23 mouse cellular contexts compared by ENCODE assay signal in the genomic region with DNA sequence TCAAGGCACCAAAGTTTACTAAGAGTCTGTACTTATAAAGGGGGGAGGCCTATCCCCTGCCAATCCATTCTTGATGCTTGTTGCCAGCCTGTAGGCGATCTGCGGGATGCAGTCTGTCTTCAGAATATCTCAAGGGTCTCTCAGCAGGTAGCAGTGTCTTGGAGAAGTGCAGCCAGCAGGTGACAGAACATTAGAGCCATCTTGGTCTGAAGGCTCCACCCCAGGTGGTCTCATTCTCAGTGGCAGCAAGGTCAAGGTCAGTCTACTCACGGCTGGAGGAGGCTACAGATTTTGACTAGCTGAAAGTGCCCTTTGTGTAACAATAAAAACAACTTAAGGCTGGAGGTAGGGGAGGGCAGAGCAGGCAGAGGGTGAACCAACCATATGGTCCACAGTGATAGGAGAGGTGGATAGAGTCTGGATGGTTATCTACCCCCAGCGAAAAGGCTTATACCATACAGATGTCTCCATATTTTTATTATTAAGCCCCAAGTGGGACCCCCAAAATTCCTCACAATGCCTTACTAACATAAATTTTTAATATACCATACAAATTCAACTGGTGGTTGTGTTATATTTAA. TPM values are rescaled to one million over a fixed set of nuclear protein-coding genes. Genes with fewer than 3 reads are reported as not detected.
A peak's percentile ranks its signal among the peaks of the same experiment; 100 is the strongest.
DNase-seq lines count a peak whose midpoint lies in the region; ATAC-seq and TF ChIP-seq lines count a peak whose summit lies in the region.
"Had no signal": no experiment of that assay in that cellular context is flagged by ENCODE, and none has a peak within 500 bp of the region (broad histone marks: within the 10 kb centered on the region; RNA-seq: fewer than 3 reads in every experiment).

No protein-coding gene starts in this region.

- ATAC-seq in liver, embryonic 11.5 days (replicated peaks; ENCODE audit: low FRiP score): peak; percentile 82
- ATAC-seq in liver, embryonic 15.5 days (ENCODE audit: insufficient read depth): peak; percentile 66
- ATAC-seq in forebrain, embryonic 14.5 days: no peak
- ATAC-seq: forebrain, postnatal 0 days; Patski had no signal

- H3K9me3 ChIP-seq in ES-Bruce4 (replicated peaks; ENCODE audit: control insufficient read depth, insufficient read depth, low read length, poor library complexity, severe bottlenecking): no peaks in the 10 kb centered on the region
- H3K9me3 ChIP-seq in liver, embryonic 11.5 days (ENCODE audit: control insufficient read depth, low read length): no peaks in the 10 kb centered on the region
- H3K9me3 ChIP-seq in liver, embryonic 15.5 days (replicated peaks): no peaks in the 10 kb centered on the region
- H3K9me3 ChIP-seq in forebrain, embryonic 14.5 days (replicated peaks; ENCODE audit: control insufficient read depth, low read length): no peaks in the 10 kb centered on the region
- H3K9me3 ChIP-seq: embryonic facial prominence, embryonic 13.5 days; forebrain, embryonic 12.5 days; hindbrain, embryonic 13.5 days had no signal

- no peak for TF ChIP-seq CTCF in ES-Bruce4 (IDR thresholded peaks at IDR 0.05; ENCODE audit: low read depth, low read length)

- H3K27me3 ChIP-seq in ES-Bruce4 (ENCODE audit: control insufficient read depth, insufficient read depth, low read length, poor library complexity, severe bottlenecking): no peaks in the 10 kb centered on the region
- no peaks in the 10 kb centered on the region for H3K27me3 ChIP-seq in liver, embryonic 11.5 days (replicated peaks; ENCODE audit: control insufficient read depth, insufficient read depth, low read length)
- H3K27me3 ChIP-seq in liver, embryonic 15.5 days: no peaks in the 10 kb centered on the region
- H3K27me3 ChIP-seq in forebrain, embryonic 14.5 days (replicated peaks; ENCODE audit: control insufficient read depth, insufficient read depth, low read length): no peaks in the 10 kb centered on the region
- H3K27me3 ChIP-seq: embryonic facial prominence, embryonic 13.5 days; forebrain, embryonic 12.5 days; hindbrain, embryonic 13.5 days had no signal

- TF ChIP-seq EP300 in ES-Bruce4 (IDR thresholded peaks at IDR 0.05; ENCODE audit: insufficient read depth, low read depth, low read length): peak; percentile 97

- peak; percentile 87 for DNase-seq in ES-CJ7 (ENCODE audit: low read depth, low spot score)
- no peak for DNase-seq in liver, embryonic 11.5 days (ENCODE audit: low spot score)
- no peak for DNase-seq in forebrain, embryonic 14.5 days (ENCODE audit: low spot score)
- no peak for DNase-seq in natural killer cell, adult 2 months (ENCODE audit: low spot score in 2 of 2)
- no peak for DNase-seq in embryo, embryonic 10.5 days (ENCODE audit: low spot score)
- DNase-seq in cerebellum, postnatal 14 days: no peak
- DNase-seq: adrenal gland, adult 8-10 months; adrenal gland, postnatal 36 days; cerebellum, adult 2 months; cerebellum, postnatal 25 days; forebrain, postnatal 0 days; gastrocnemius, adult 2 months; gastrocnemius, postnatal 25 days; heart, postnatal 10 days; heart, postnatal 4 days had no signal

- no peak overlapping the region for H3K4me3 ChIP-seq in ES-Bruce4 (ENCODE audit: low read depth, low read length)
- no peak overlapping the region for H3K4me3 ChIP-seq in liver, embryonic 11.5 days (ENCODE audit: low read depth, low read length)
- no peak overlapping the region for H3K4me3 ChIP-seq in liver, embryonic 15.5 days (replicated peaks)
- H3K4me3 ChIP-seq in forebrain, embryonic 14.5 days (ENCODE audit: low read depth, low read length): no peak overlapping the region
- H3K4me3 ChIP-seq: embryonic facial prominence, embryonic 13.5 days; forebrain, embryonic 12.5 days; gastrocnemius, adult 2 months; hindbrain, embryonic 13.5 days had no signal

- TF ChIP-seq POLR2A in ES-Bruce4 (IDR thresholded peaks at IDR 0.05; ENCODE audit: insufficient read depth, low read length): no peak

- no peaks in the 10 kb centered on the region for H3K36me3 ChIP-seq in ES-Bruce4 (ENCODE audit: control insufficient read depth, insufficient read depth, low read length, poor library complexity, severe bottlenecking)
- no peaks in the 10 kb centered on the region for H3K36me3 ChIP-seq in liver, embryonic 11.5 days (ENCODE audit: control insufficient read depth, insufficient read depth, low read length)
- no peaks in the 10 kb centered on the region for H3K36me3 ChIP-seq in liver, embryonic 15.5 days (replicated peaks)
- H3K36me3 ChIP-seq in forebrain, embryonic 14.5 days (ENCODE audit: control insufficient read depth, insufficient read depth, low read length): no peaks in the 10 kb centered on the region
- H3K36me3 ChIP-seq: embryonic facial prominence, embryonic 13.5 days; forebrain, embryonic 12.5 days; hindbrain, embryonic 13.5 days had no signal

- H3K27ac ChIP-seq in ES-Bruce4 (ENCODE audit: insufficient read depth, low read length): no peak overlapping the region
- no peak overlapping the region for H3K27ac ChIP-seq in liver, embryonic 11.5 days (ENCODE audit: low read depth, low read length)
- H3K27ac ChIP-seq in liver, embryonic 15.5 days (replicated peaks): no peak overlapping the region
- H3K27ac ChIP-seq in forebrain, embryonic 14.5 days (ENCODE audit: low read depth, low read length): no peak overlapping the region
- H3K27ac ChIP-seq: embryonic facial prominence, embryonic 13.5 days; forebrain, embryonic 12.5 days; gastrocnemius, adult 2 months; hindbrain, embryonic 13.5 days had no signal

- no peak overlapping the region for H3K9ac ChIP-seq in ES-Bruce4 (ENCODE audit: low read depth, poor library complexity, severe bottlenecking)
- no peak overlapping the region for H3K9ac ChIP-seq in liver, embryonic 11.5 days (ENCODE audit: low read depth, low read length)
- H3K9ac ChIP-seq in liver, embryonic 15.5 days: no peak overlapping the region
- H3K9ac ChIP-seq in forebrain, embryonic 14.5 days (ENCODE audit: low read length): no peak overlapping the region
- H3K9ac ChIP-seq: embryonic facial prominence, embryonic 13.5 days; forebrain, embryonic 12.5 days; forebrain, postnatal 0 days; hindbrain, embryonic 13.5 days had no signal

- 54% methylated on average over 4 of the region's 4 CpGs for WGBS in liver, embryonic 11.5 days
- WGBS in liver, embryonic 15.5 days (ENCODE audit: insufficient replicate concordance): 36% methylated on average over 4 of the region's 4 CpGs
- 32% methylated on average over 4 of the region's 4 CpGs for WGBS in forebrain, embryonic 14.5 days

- H3K4me1 ChIP-seq in ES-Bruce4 (ENCODE audit: control insufficient read depth, insufficient read depth, low read length): peaks cover 4% of the 10 kb centered on the region
- peaks cover 12% of the 10 kb centered on the region for H3K4me1 ChIP-seq in liver, embryonic 11.5 days (replicated peaks; ENCODE audit: control insufficient read depth, insufficient read depth, low read length)
- H3K4me1 ChIP-seq in liver, embryonic 15.5 days (replicated peaks): peaks cover 14% of the 10 kb centered on the region
- H3K4me1 ChIP-seq in forebrain, embryonic 14.5 days (ENCODE audit: control insufficient read depth, insufficient read depth, low read length): no peaks in the 10 kb centered on the region

- no peak overlapping the region for H3K4me2 ChIP-seq in liver, embryonic 11.5 days
- no peak overlapping the region for H3K4me2 ChIP-seq in liver, embryonic 15.5 days
- no peak overlapping the region for H3K4me2 ChIP-seq in forebrain, embryonic 14.5 days (ENCODE audit: low read length)
- H3K4me2 ChIP-seq: embryonic facial prominence, embryonic 13.5 days; forebrain, embryonic 12.5 days; hindbrain, embryonic 13.5 days had no signal

RNA-seq across cellular contexts. Expression of a gene that starts 14.3 kb away (rescaled TPM):
- not detected in 2 replicates for polyA plus RNA-seq in ES-Bruce4 (2011; ENCODE audit: insufficient read depth, insufficient read length, low read depth, missing spikeins)
- not detected in 2 replicates for polyA plus RNA-seq in liver, embryonic 11.5 days (2014; fragmentation: Nextera tagmentation; extraction: Ambion mirVana)
- polyA plus RNA-seq in liver, embryonic 15.5 days (2015; fragmentation: Nextera tagmentation; extraction: Ambion mirVana): not detected in 2 replicates
- polyA plus RNA-seq in forebrain, embryonic 14.5 days (2014; fragmentation: Nextera tagmentation; extraction: Ambion mirVana): not detected in 2 replicates
- polyA plus RNA-seq: cerebellum, adult 2 months; cortical plate, adult 2 months; forebrain, postnatal 0 days; heart, embryonic 14.5 days; hindbrain, embryonic 13.5 days; Patski had no signal

RNA-seq across cellular contexts. Expression of a gene that starts 19.5 kb away (rescaled TPM):
- polyA plus RNA-seq in ES-Bruce4 (2011; ENCODE audit: insufficient read depth, insufficient read length, low read depth, missing spikeins): 6.8 and 8.5 TPM in 2 replicates
- polyA plus RNA-seq in liver, embryonic 11.5 days (2014; fragmentation: Nextera tagmentation; extraction: Ambion mirVana): 0.88 and 1.3 TPM in 2 replicates
- 0.20 TPM in 2 replicates for polyA plus RNA-seq in liver, embryonic 15.5 days (2015; fragmentation: Nextera tagmentation; extraction: Ambion mirVana)
- polyA plus RNA-seq in forebrain, embryonic 14.5 days (2014; fragmentation: Nextera tagmentation; extraction: Ambion mirVana): 0.46 and 0.75 TPM in 2 replicates

RNA-seq across cellular contexts. Expression of a gene that starts 34.6 kb away (rescaled TPM):
- 26.4 and 29.5 TPM in 2 replicates for polyA plus RNA-seq in ES-Bruce4 (2011; ENCODE audit: insufficient read depth, insufficient read length, low read depth, missing spikeins)
- 42.8 and 43.4 TPM in 2 replicates for polyA plus RNA-seq in liver, embryonic 11.5 days (2014; fragmentation: Nextera tagmentation; extraction: Ambion mirVana)
- 28.3 and 30.0 TPM in 2 replicates for polyA plus RNA-seq in liver, embryonic 15.5 days (2015; fragmentation: Nextera tagmentation; extraction: Ambion mirVana)
- 22.4 and 24.6 TPM in 2 replicates for polyA plus RNA-seq in forebrain, embryonic 14.5 days (2014; fragmentation: Nextera tagmentation; extraction: Ambion mirVana)

RNA-seq across cellular contexts. Expression of a gene that starts 35.0 kb away (rescaled TPM):
- polyA plus RNA-seq in ES-Bruce4 (2011; ENCODE audit: insufficient read depth, insufficient read length, low read depth, missing spikeins): 24.6 and 26.4 TPM in 2 replicates
- 40.8 and 41.0 TPM in 2 replicates for polyA plus RNA-seq in liver, embryonic 11.5 days (2014; fragmentation: Nextera tagmentation; extraction: Ambion mirVana)
- 19.4 and 22.8 TPM in 2 replicates for polyA plus RNA-seq in liver, embryonic 15.5 days (2015; fragmentation: Nextera tagmentation; extraction: Ambion mirVana)
- 21.4 and 23.2 TPM in 2 replicates for polyA plus RNA-seq in forebrain, embryonic 14.5 days (2014; fragmentation: Nextera tagmentation; extraction: Ambion mirVana)
